Mouse (Mus musculus) yolk sac, embryonic 10.5 days (tissue): ENCODE data around the gene Gpr12.
"Not testable (repeated sequence)": the region's sequence is repeated elsewhere in the genome, so short reads cannot be mapped to it uniquely, and the experiment has no call there.

ENCODE experiments used
- DNase-seq: peaks from one replicate; pipeline ENCODE4 v3.0.0-alpha.2; 2017; ENCODE audit warnings: low spot score

Gene Gpr12

DNA sequence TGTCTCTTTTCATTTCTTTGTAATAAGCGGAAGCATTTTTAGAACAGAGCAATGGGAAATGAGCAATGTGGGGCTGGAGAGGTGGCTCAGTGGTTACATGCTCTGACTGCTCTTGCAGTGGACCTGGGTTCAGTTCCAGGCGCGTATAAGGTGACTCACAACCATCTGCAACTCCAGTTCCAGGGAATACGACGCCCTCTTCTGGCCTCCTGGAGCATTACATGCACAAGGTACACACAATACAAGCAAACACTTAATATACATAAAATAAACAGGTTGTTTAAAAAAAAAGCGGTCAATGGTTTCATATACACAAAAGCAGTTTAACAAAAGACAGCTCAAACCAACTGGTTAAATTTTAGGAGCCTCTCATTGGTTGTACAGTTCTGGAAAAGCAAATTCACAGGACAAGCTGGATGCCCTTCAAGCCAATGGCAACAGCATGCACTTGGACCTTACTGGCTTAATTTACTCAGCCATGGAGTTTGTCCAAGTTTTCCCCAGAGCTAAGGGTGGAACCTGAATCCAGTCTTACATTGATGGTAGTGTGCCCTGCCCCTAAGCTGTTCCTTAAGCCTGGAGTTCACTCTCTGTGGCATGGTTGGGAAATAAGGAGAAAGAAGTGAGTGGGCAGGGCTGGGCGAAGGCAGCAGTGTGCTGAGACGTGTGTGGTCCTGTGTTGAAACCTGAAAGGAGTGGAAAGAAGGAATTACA, 1.5 kb upstream of the Gpr12 start:
- no peak for DNase-seq

DNA sequence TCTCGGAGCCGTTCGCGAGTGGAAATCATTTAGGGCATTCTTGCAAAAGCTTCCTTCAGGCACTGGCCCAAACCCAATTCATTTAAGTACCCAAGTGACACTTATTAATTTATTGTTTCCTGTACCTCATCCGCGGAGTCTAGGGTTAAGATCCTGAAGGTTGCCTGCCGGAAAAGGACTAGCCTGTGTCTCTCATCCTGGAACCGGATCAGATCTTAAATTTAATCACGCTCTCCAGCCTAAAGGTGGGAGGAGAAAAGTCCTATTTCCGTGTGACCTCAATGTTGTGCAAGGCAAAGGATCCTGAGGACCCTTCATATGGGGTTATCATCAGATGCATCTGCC, 240 bp upstream of the Gpr12 start:
- no peak for DNase-seq

DNA sequence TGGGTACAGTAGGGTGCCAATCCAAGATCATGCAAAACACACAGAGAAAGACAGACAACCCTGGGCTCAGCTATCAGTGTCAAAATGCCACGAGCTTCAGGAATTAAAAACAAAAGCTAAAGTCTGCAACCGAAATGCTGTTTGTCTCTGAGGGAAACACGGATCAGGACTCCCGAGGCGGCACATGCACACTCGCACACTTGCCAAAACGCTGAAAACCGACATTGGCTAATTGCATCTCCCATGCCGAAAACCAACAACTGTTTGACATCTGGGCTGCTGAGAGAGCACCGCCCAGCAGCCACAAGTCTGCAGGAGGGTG, 922 bp downstream of the Gpr12 start:
- no peak for DNase-seq

- no peak for DNase-seq
Measured at GRCm38 (mm10) chr5:146576668-146577067, 8.4 kb downstream of the Gpr12 start.

- not testable (repeated sequence) for DNase-seq
Measured at GRCm38 (mm10) chr5:146572735-146573042, 12.3 kb downstream of the Gpr12 start.

DNA sequence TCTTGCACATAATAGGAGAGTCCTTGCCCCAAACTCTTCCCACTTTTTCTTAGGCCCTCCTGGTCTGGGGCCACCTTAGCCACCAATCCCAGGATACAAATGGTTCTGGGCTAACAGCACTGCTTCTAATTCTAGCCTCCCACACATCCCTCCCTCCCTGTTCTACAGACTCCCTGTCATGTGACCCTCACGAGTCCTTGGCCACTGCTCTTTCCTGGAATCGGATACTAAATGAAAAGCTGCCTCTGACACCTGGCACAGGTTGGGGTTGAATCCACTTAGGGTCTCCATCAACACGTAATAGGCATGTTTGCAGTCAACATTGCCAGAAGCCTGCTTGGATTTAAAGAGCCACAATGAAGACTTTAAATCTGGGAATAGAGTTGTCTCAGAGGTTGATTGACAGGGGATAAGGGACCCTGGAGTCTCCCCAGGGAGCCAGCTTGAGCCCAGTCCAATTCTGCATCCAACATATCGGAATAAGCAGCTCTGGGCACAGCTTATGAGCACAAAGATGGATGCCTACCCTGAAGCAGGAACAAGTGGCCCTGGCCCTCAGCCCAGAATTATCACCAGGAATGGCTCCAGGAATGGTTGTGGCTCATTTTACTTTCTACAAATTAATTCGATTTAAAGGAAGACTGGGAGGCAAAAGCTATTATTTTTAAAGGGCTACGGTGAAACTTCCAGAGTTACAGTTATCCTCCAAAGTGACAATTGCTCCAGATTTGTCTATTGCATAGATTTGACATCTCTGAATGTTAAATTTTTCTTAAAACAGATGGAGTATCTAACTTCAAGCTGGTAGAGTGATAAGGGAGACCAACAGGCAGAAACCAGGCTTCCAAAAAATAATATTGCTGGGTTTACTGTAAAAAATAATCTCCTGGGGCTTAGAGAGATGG, 13.0 kb downstream of the Gpr12 start:
- not testable (repeated sequence) for DNase-seq

DNA sequence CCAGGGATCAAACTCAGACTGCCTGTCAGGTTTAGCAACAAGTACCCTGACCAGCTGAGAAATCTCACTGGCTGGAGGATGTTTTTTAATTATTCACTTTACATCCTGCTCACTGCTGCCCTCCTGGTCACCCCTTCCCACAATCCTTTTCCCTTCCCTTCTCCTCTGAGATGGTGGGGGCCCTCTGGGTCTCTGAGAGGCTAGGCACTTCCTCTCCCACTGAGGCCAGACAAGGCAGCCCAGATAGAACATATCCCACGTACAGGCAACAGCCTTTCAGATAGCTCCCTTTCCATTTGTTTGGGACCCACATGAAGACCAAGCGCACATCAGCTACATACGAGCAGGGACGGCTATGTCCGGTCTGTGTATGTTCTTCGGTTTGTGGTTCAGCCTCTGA, 14.9 kb downstream of the Gpr12 start:
- not testable (repeated sequence) for DNase-seq

- DNase-seq: no peak
Measured at GRCm38 (mm10) chr5:146567054-146567453, 18.0 kb downstream of the Gpr12 start.

- DNase-seq: no peak
Measured at GRCm38 (mm10) chr5:146564259-146564658, 20.8 kb downstream of the Gpr12 start.

DNA sequence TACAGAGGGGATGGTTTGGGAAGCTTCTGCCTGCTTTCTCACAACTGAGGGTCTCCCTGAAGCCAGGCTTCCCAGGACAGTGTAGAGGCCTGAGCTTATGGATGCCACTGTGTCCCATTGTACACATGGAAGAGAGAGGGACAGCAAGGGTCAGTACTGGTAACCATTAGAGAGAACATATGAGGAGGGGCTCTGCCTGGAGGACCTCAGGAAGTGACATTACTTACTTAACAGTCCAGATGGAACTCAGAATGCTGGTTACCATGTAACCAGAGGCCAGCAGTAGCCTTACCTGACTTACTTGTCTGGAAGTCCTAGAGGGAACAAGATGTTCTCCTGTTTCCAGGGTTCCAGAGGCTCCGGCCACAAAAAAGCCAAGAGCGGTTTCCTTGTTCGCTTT, 29.2 kb downstream of the Gpr12 start, which contains the start of gene Gm3415:
Gene Gm3415 (plus strand): TSS at position 301 of the 400 bp plus-strand sequence.
- DNase-seq: not testable (repeated sequence)

- DNase-seq: not testable (repeated sequence)
Measured at GRCm38 (mm10) chr5:146537347-146537746, 47.7 kb downstream of the Gpr12 start, which contains the start of gene Gm3409. Gm3409 (plus strand) TSS chr5:146537647.
